Mouse (Mus musculus): ENCODE data around the gene Ptprz1. TPM values are rescaled to one million over a fixed set of nuclear protein-coding genes. Genes with fewer than 3 reads are reported as not detected.
"Not testable (repeated sequence)": the region's sequence is repeated elsewhere in the genome, so short reads cannot be mapped to it uniquely, and the experiment has no call there.

Ptprz1 gene
- total RNA-seq, 2 experiments from 2014 or later: 0.27 to 0.36 TPM

DNA sequence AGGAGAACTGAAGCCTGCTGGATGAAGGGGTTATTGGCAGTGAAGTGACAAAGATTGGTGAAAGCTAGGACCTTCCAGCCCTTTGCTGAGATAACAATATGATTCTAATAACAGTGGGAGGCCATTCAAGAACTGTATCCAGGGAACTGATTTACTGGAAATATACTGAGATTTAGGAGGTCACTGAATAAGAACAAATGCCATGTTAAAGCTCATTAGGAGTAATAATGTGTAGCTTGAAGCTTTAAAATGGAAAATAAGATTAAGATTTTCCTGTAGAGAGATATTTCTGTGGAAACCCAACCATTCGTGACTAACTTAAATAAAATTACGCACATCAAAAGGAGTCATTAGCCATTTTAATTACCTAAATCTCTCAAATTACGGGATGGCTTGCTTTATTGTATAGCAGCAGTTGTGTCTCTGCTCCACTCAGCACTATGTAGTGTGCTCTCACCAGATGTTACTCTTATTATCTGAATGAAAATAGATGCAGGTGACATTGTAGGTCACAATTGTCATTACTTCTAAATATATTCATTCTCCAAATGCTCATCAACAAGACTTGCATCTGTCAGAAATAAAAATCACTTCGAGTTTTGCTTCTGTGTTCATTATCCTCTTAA lies 139.8 kb downstream of the Ptprz1 start:
- no peak for DNase-seq

DNA sequence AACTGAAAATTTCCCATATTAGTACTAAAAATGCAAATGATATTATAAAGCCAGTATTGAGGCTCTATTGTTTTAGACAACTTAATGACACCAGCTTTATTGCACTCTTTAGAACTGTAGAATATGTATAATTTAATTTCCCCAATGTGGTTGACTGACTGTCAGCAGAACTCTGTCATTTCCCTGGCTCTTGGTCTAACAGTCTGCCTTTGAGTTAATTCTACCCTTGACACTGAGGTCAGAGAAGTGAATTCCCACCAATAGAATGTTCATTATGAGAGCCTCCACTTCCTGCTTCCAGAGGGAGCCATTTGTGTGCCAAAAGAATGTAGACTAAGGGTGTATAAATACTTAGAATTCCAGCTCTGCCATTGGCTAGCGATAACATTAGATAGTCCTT lies 152.9 kb downstream of the Ptprz1 start:
- no peak for DNase-seq

GRCm38 (mm10) chr6:23048836-23049235 lies 173.5 kb downstream of the Ptprz1 start:
- no peak for DNase-seq

DNA sequence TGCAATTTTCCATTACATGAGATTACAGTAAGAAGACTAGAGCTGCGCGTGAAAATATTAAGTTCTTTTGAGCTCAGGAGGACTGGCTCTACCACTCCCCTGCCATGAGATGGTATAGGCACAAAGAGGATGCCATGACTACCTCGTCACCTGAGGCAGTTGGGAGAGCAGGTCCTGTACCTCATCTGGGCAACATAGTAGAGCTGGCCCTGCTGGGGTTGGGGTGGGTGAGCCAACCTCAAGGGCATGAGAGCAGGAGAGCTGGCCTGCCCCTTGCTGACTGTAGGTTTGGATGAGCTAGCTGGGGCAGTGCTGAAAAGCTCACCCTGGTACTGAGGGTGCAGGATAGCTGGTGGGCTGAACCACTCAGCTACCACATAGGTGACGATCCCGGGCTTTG lies 180.4 kb downstream of the Ptprz1 start:
- DNase-seq: no peak

DNA sequence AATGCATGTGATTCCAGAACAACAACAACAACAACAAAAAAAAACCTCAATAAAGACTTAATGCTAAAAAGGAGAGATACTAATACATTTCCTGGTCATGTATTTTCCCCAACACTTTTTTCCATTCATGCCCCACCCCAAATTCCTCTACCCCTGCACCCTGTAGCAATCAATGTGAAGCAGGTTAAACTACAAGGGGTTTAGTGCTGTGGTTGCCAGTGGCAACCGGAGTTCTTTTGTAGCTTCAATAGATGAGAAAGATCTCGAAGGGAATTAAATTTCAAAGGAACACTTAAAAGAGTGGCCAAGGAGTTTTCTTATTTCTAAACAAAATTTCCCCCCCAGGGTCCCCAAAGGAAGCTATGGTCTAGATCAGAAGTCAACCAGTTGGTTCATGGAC lies 200.8 kb downstream of the Ptprz1 start:
- DNase-seq: no peak

- DNase-seq: no peak
Observed at GRCm38 (mm10) chr6:23078273-23078672, 203.0 kb downstream of the Ptprz1 start.

DNA sequence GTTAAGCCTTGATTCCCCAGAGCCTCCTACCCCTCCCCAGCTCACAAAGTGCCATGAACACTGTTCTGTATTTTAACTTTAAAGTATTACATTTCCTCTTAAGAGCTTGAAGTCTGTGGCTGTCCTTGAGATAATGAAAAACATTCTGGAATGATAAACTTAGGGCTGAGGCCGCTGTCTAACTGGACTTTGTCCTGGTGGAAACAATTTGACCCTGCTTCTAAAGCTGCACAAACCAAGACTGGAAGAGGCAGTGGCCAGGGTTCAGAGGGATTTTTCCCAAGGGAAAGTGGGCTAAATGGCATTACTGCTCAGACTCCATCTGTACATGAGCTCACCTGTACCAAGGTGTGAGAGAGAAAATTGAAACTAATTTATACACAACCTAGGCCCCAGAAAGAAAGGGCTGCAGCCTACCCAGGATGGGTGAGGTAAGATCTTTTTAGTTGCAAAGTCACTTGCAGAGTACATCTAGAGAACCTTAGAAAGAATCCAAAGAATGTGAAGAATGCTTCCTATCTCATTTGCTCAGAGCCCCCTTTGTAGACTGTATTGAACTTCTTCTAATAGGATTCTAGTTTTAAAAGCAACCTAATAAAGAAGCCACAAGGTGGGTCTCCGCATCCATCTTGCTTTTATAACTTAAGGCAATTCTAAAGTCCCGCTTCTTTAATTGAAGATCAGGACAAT lies 204.8 kb downstream of the Ptprz1 start:
- DNase-seq: no peak

- no peak for DNase-seq
Observed at GRCm38 (mm10) chr6:23084587-23085421, 209.5 kb downstream of the Ptprz1 start.

DNA sequence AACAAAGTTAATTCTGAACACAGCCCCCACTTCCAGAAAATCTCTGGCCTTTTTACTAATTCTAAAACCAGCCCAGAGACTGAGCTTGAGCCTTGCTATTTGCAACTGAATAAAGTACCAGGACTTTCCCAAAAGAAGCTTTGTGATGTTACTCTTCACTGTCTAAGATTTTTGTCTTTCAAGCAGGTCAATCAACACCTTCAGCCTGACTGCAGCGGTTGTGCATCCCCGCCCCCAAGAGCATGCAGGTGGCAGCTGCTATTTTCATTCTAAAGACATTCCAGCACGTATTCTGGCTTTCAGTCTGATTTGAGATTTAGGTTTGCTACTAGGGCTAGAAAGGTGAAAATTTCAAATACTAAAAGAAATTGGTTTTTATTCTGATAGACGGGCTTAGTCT lies 214.0 kb downstream of the Ptprz1 start:
- not testable (repeated sequence) for DNase-seq

- DNase-seq: not testable (repeated sequence)
Observed at GRCm38 (mm10) chr6:23090346-23091055, 215.2 kb downstream of the Ptprz1 start.
